Mouse (Mus musculus): ENCODE data around the gene Lipc.

DNA sequence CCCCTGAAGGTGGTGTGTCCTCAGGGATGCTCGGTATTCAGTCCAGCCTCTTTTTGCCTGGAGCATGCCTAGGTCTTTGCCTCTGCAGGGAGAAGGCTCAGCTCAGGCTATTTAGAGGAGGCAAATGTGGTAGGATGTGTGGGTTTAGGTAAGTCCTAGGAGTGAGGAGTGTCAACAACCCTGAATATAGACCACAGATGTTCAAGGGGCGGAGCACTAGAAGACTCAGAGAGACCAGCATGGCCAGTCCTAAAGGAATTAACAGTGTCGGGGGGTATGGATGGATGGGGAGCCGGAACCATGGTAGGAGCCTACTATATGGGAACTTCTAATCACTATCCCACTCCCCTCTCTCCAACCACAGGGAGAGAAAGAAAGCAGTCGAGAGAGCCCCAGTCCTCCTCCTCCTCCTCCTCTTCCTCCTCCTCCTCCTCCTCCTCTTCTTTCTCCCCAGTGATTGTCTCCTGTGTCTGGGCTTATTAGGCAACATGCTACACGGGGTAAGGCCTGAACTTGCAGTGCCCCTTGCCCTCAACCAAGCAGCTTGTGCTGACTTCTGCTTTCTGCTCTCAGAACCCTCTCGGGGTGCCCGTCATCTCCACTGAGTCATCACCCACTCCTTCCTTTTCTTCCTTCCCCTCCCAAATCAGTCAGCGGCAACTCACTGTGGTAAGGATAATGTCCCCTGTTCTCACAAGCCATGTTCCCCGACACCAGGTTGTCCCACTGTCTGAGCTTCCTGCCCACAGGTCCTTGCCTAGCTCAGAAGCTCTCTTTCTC, 113.7 kb downstream of the Lipc start:
- TF ChIP-seq CTCF (conservative IDR thresholded peaks at IDR 0.05; ENCODE audit: low read length) (no peak), POU5F1 (IDR thresholded peaks at IDR 0.05; ENCODE audit: borderline replicate concordance, low read length) (no peak), NANOG (IDR thresholded peaks at IDR 0.05; ENCODE audit: borderline replicate concordance, low read length) (no peak)

Data from E14TG2a.4 (cell line).